Mouse (Mus musculus): ENCODE data around the gene Samd5. TPM values are rescaled to one million over a fixed set of nuclear protein-coding genes. Genes with fewer than 3 reads are reported as not detected.

The Samd5 gene
- total RNA-seq (2021), result 1 to 10 TPM; 1.3 to 1.4 TPM
- long read RNA-seq, experiment 1, full-length matches to known transcripts, result 1 of 3 reads
- long read RNA-seq, experiment 1, partial matches to known transcripts, result 0 of 3 reads
- long read RNA-seq, experiment 1, other reads (novel, unspliced or antisense), result 2 of 3 reads
- long read RNA-seq, experiment 2, result 0 reads

DNA sequence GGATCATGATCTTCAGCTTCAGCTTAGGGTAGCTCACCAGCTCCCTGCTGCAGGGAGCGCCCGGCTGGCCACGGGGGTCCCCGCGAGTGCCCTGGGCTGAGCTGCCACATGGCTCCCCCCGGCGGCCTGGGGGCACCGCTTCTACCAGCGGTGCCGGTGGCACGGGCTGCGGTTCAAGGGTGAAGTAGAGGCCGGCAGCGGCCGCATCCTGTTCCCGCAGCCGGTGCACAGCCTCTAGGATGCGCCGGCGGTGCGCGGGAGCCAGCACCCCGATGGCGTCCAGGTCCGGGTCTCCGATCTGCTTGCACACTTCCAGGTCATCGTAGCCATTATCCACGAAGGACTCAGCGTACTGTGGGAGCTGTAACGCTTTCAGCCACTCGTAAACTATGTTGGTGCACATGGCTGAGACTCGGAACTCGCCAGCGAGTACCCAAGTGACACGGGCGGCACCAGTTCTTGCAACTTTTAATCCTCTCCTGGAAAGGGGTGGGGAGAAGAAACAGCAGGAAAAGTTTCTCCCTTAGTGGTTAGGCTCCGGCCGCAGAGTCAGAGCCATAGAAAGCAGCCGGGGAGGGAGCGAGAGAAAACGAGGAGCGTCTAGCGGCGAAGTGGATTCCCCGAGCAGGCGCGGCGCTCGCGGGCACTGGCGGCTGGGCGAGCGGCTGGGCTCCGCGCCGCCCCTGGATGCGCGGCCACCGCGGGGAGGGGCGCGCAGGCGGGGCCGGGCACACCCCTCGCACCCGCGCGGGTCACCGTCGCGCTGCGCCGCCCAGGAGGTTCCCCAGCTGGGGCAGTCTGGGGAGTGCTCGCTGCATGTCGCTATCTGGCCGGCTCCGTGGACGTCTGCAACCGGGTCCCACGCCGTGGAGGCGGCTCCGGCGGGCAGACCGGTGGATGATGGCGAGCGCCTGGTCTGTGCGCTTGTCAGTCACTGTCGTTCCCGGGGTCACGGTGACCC lies at the start of gene Samd5:
Gene Samd5, minus strand, starts transcription at position 648 of the 961 bp plus-strand sequence.
- intact Hi-C loops (cut with DNase I), result loop anchor here (5.0 to 10.0 kb wide), 3 partner anchors 500 to 660 kb away; no protein-coding TSS in a partner anchor
- peak; percentile 65 for DNase-seq
- H3K4me3 ChIP-seq, result peak within 1 kb of the TSS; percentile 85
- H3K27ac ChIP-seq, result peak within 1 kb of the TSS; percentile 77
- TF ChIP-seq CTCF (IDR thresholded peaks at IDR 0.05), result 0 out of 2 replicates have a peak, but pooled peaks have one; percentile 3

DNA sequence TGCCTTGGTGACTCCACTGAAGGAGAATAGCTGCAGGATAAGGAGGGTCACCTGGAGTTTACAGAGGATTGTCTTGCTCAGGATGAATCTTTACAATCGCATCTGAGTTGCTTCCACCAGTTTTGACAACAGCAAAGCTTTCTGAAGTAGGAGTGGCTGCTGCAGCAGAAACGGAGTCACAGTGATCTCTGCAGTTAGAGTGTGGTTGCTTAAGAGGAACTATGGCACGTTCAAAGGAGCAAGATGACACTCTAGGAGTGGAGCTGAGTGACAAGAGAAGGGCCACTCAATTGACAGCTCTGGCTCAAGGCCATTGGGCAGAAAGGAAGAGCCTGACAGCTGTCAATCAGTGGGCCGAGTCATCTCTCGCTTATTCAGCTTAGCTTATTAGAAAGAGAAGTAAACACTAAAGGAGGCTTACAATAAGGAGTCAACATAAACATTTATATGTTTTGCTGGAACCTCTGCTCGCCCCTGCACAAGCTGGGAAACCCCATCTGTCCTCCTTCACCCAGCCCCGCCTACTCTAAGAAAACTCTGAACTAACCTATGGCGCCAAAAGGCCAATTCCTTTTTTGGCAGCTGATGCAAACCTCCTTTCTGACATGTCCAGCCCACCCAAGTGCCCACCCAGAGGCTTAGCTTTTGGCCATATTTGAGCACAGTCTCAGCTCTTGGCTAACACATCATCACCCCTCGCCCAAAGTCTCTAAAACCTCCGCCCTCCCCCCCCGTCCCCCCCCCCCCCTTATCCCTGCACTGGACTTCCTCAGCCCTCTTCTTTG lies 47.7 kb upstream of the Samd5 start:
- no peak for TF ChIP-seq CTCF (IDR thresholded peaks at IDR 0.05)
- Histone ChIP-seq H3K4me3 (no peak overlapping the region), H3K27ac (no peak overlapping the region)
- DNase-seq, result no peak
- intact Hi-C loops (cut with DNase I), result no loop called here

DNA sequence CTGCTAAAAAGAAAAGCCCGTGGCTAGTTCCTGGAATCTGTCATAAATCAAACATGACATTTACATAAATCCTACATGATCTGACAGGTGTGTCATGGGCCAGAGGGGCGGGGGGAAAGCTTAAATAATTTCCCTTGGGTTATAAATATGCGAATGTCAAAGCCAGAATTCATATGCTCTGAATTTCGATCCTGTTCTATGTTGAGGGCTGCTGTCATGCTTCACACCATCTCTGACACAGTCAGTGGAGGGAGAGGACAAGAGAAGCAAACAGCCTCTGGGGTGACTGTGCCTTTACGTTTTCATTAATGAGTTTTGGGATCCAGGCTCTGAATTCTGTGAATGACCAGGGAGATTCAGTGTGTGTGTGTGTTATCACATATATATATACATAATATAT lies 45.0 kb upstream of the Samd5 start:
- no peak for TF ChIP-seq CTCF (IDR thresholded peaks at IDR 0.05)
- DNase-seq, result no peak
- H3K27ac ChIP-seq, result no peak overlapping the region
- H3K4me3 ChIP-seq, result no peak overlapping the region
- intact Hi-C loops (cut with DNase I), result no loop called here

DNA sequence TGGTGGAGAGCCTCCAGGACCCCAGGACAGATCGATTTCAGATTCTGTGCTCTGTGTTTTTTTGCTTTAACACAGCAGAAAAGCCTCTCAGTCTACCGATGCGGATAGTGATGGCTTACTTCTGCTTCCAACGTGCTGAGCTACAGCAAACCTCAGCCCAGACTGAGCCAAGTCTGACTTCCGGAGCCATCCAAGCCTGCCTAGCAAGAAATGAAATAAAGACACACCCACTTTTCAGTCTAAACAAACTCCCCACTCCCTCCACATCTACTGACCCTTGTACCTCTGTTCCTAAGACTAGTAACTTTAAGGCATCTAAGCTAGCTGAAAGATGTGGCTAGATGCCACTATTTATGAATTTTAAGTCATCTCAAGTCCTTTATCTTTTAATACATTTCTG lies 43.1 kb upstream of the Samd5 start:
- H3K4me3 ChIP-seq, result no peak overlapping the region
- intact Hi-C loops (cut with DNase I), result no loop called here

DNA sequence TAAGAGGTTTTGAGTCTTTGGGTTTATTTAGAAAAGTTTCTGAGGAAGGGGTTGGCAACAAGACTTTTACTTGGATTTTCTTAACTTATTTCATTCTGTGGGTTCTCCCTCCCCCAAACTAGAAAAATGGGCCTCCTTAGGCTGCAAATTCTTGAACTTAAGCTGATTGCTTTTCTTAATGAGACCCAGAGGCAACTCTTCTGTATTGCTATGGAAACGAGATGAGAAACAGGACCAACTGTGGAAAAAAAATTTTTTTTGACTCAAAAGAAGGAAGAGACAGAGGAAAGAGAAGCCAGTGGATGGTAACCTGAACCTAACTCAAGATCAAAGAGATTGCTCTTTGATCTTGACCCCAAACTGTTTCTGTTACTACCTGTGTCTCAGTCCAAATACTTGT lies 29.9 kb upstream of the Samd5 start:
- H3K27ac ChIP-seq, result no peak overlapping the region

More for the DNA sequence above, 43.1 kb upstream of the Samd5 start:
- no peak overlapping the region for H3K27ac ChIP-seq
- no peak for TF ChIP-seq CTCF (IDR thresholded peaks at IDR 0.05)
- no peak for DNase-seq

DNA sequence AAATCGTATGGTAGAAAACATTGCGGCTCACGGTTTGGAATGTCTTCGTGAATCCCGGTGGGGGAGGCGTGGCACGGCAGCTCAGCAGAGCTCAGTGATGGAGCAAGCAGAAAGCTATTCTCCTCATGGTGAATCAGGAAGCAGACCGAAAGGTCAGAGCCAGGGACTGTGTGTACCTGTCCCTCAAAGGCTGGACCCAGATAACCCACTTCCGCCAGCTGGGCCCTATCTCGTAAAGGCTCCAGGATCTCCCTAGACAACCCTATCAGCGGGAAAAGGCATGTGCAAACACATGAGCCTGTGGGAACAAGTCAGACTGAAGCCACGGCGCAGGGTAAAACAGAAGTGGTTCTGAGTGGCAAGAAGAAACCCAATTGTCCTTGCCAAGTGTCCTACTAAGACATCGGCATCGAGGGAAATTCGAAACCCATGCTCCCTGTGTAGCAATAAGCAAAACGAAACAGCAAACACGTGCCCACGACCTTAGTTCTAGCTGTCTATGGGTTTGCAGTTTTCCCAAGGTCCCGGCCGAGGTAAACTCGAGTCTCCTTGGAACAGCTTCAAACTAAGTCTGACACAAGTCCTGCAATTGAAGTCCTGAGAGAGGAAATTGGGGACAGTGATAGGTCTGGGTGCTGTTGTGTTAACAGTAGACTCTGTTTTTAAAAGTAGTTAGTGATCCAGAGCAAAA lies 24.2 kb upstream of the Samd5 start:
- Histone ChIP-seq H3K27ac (no peak overlapping the region), H3K4me3 (no peak overlapping the region)
- TF ChIP-seq CTCF (IDR thresholded peaks at IDR 0.05), result no peak
- intact Hi-C loops (cut with DNase I), result no loop called here
- DNase-seq, result no peak

More for the DNA sequence above, 29.9 kb upstream of the Samd5 start:
- DNase-seq, result no peak
- intact Hi-C loops (cut with DNase I), result no loop called here
- no peak overlapping the region for H3K4me3 ChIP-seq
- TF ChIP-seq CTCF (IDR thresholded peaks at IDR 0.05), result no peak

DNA sequence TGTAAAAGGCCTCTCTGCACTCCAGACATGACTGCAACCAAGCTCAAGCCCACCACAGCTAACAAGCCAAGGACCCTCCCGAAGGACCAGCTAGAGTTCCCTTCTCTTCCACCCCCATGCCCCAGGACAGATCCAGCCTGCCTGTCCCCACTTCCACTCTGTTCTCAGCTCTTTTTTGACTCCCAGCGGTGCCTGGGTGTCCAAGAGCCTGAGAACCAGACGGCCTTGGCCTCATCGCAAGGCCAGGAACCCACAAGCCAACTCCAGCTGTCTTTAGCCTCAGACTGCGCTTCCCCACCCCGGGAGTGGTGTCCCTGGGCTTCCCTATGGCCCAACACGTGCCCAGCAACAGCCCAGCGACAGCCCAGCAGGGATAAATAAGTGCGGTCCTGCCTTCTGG lies 23.1 kb upstream of the Samd5 start:
- no peak for TF ChIP-seq CTCF (IDR thresholded peaks at IDR 0.05)
- no peak overlapping the region for H3K27ac ChIP-seq
- H3K4me3 ChIP-seq, result no peak overlapping the region
- DNase-seq, result no peak
- intact Hi-C loops (cut with DNase I), result no loop called here

DNA sequence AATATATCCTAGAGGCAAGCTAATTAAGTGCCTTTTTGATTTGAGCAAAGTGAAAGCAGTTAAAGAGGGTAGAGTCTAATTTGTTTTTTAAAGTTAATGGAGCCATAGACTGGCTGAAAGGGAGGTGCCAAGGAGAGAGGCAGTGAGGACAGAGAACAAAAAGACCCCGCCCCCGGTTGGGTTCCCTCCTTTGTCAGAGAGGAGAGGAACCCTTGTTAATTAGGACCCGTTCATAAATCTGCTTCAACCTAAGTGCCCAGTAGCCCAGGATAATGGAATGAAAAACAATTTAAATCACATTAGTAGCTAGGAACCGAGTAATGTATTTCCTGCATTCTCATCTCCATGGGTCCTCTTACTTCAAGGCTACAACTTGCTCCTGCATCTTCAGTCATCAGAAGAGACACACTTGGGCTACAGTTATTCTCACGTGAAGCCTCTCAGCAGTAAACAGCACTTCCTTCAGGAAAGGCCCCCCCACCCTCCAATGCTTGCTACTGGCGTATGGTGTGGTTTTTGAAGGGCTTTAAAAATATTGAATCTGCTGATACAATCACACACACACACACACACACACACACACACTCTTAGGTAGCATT lies 21.6 kb upstream of the Samd5 start:
- Histone ChIP-seq H3K4me3 (no peak overlapping the region), H3K27ac (no peak overlapping the region)
- TF ChIP-seq CTCF (IDR thresholded peaks at IDR 0.05), result no peak
- intact Hi-C loops (cut with DNase I), result no loop called here
- no peak for DNase-seq

DNA sequence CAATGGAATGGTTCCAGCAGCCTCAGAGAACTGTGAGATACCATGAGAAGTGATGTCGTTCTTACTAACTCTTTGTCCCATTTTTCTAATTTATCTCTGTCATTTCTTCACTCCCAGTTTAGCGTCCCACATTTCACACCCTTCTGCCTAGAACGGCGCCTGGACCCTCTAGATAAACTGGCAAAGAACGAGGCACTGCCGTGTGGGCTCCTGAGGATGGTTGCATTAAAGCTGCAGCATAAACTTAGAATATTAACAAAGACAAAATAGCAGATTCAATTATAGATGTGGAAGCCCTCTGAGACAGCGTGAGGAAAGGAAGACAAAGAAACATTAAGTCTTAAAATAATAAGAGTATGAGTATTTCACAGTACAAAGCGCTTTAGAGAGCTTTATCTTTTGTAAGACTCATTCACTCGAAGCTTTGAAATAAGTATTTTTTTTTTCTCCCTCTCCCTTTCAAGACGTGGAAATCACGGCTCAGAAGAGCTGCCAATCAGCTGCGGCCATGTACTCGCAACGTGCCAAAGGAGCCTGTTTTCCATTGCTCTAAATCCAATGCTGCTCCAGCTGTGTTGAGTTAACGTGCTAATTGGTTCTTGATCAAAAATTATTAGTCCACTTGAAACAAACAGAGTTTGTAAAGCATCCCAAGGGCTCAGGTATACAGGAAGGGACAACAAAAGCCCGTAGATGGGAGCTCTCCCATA lies 19.1 kb upstream of the Samd5 start:
- H3K27ac ChIP-seq, result no peak overlapping the region
- intact Hi-C loops (cut with DNase I), result no loop called here
- no peak for DNase-seq
- no peak overlapping the region for H3K4me3 ChIP-seq
- TF ChIP-seq CTCF (IDR thresholded peaks at IDR 0.05), result no peak

DNA sequence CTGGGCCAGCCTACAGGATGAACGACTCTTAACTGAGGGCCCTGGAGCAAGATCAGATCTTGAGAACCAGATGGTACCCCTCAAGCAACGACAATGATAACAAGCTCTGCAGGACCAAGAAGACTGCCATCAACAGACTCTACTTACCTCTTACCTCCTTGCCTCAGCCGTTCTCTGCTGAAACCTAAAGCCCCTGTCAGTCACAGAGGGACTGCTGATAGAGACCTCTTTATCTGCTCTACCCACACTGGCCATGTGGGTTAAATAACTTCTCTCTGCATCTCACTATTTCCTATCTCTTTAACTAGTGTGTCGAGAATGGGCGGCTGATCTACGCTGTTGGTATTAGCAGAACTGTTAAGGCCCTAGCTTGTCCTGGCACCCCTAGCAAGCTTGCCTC lies 5.9 kb upstream of the Samd5 start:
- H3K27ac ChIP-seq, result no peak overlapping the region
- no peak overlapping the region for H3K4me3 ChIP-seq
- intact Hi-C loops (cut with DNase I), result no loop called here
- no peak for TF ChIP-seq CTCF (IDR thresholded peaks at IDR 0.05)
- DNase-seq, result no peak

DNA sequence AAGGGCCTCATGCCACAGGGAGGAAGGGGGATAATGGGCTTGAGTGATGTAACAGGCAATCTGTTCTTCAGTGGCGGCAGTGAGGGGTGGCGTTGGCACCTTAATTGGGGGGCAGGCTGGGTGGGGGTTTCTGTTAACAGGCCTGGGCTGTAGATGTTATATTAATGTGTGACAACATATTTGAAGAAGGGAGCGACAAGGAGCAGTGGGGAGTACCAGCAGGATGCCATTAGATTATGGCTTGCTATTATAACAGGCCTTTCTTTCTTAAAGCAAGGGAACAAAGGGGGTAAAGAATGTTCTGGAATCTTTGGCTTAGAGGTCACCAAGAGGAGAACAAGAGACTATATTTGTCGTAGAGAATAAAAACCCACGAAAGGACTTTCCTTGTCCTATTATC lies 4.9 kb upstream of the Samd5 start:
- no peak for TF ChIP-seq CTCF (IDR thresholded peaks at IDR 0.05)
- Histone ChIP-seq H3K4me3 (no peak overlapping the region), H3K27ac (no peak overlapping the region)
- no peak for DNase-seq
- intact Hi-C loops (cut with DNase I), result loop anchor here (5.0 to 10.0 kb wide), 3 partner anchors 505 to 665 kb away; no protein-coding TSS in a partner anchor
